Mouse (Mus musculus) liver, embryonic 16.5 days (tissue): ENCODE measurements around the gene Slc27a1. TPM values are rescaled to one million over a fixed set of nuclear protein-coding genes. Genes with fewer than 3 reads are reported as not detected.
A peak's percentile ranks its signal among the peaks of the same experiment; 100 is the strongest.

Experiments
- ATAC-seq: fragments of 200-750 bp; cut with Nextera tagmentation; 2 replicates; pipeline ENCODE4 v1.8.0; 2017; ENCODE audit warnings: low read depth, mild to moderate bottlenecking, moderate number of reproducible peaks, moderate library complexity
- H3K27ac ChIP-seq: fragments of 300-500 bp; sonication (generic); 2 replicates; pipeline ENCODE4 v1.5.1; 2014; ENCODE audit warnings: mild to moderate bottlenecking, low read length
- H3K27me3 ChIP-seq: fragments of 300-500 bp; sonication (generic); 2 replicates; pipeline ENCODE4 v1.6.1; 2014; ENCODE audit warnings: low read depth, low read length, mixed read lengths; ENCODE audit not compliant: control insufficient read depth, insufficient read depth
- H3K36me3 ChIP-seq: fragments of 300-500 bp; sonication (generic); 2 replicates; pipeline ENCODE4 v1.6.1; 2014; ENCODE audit warnings: mild to moderate bottlenecking; ENCODE audit not compliant: control insufficient read depth, insufficient read depth
- H3K4me1 ChIP-seq: fragments of 300-500 bp; sonication (generic); 2 replicates; pipeline ENCODE4 v1.6.1; 2014; ENCODE audit warnings: low read depth, low read length, mixed read lengths; ENCODE audit not compliant: control insufficient read depth
- H3K4me2 ChIP-seq: fragments of 300-500 bp; sonication (generic); 2 replicates; pipeline ENCODE4 v1.6.1; 2014; ENCODE audit warnings: low read depth, low read length, mixed read lengths
- H3K4me3 ChIP-seq: fragments of 300-500 bp; sonication (generic); 2 replicates; pipeline ENCODE4 v1.5.1; 2014; ENCODE audit warnings: low read depth, mild to moderate bottlenecking, low read length
- H3K9ac ChIP-seq: fragments of 300-500 bp; sonication (generic); 2 replicates; pipeline ENCODE4 v1.6.1; 2014; ENCODE audit warnings: low read depth, low read length
- H3K9me3 ChIP-seq: fragments of 300-500 bp; sonication (generic); replicated peaks from 2 replicates; pipeline ENCODE4 v1.6.1; 2016; ENCODE audit warnings: low read length; ENCODE audit not compliant: control insufficient read depth
- WGBS: fragments of 180-500 bp; shearing (Covaris S2); extraction: QIAGEN DNeasy Blood & Tissue Kit; methylation state at CpG from one replicate; pipeline ENCODE4 v1.1.7; 2014; ENCODE audit not compliant: insufficient replicate concordance; 5-methylcytosine and 5-hydroxymethylcytosine counted together
- polyA plus RNA-seq: library from polyadenylated mRNA; unstranded; fragments of >200 nt; fragmentation: Nextera tagmentation; extraction: Ambion mirVana; gene quantifications from 2 replicates; pipeline ENCODE4 v1.2.1, GENCODE M21; 2015

The Slc27a1 gene
- polyA plus RNA-seq, 1 experiment from 2014 or later = 3.2 TPM

DNA sequence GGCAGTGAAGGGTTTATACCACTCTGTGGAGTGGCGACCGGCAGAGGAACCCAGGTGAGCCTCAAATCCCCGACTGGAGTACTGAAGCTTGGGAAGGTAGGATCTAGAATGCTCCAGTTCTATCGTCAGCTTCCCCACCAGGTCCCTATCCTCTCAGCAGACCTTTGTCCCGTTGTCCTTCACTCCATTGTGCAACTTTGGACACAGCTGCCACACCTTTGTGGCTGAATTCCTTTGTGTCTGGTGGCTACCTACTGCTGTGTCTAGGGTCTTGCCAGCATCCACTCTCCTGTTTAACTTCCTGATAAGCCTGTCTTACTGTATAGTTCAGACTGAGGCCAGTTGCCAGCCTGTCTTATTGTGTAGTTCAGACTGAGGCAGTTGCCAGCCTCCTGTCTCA, 43.5 kb downstream of the Slc27a1 start:
- 26% methylated on average over 5 of the region's 5 CpGs for WGBS
- peak overlapping the region; percentile 86 for H3K4me3 ChIP-seq
- H3K9me3 ChIP-seq = no peaks in the 10 kb centered on the region
- H3K9ac ChIP-seq = peak overlapping the region; percentile 81
- H3K36me3 ChIP-seq = peaks cover 13% of the 10 kb centered on the region
- H3K4me2 ChIP-seq = peak overlapping the region; percentile 98
- H3K4me1 ChIP-seq = peaks cover 22% of the 10 kb centered on the region
- no peak for ATAC-seq
- no peaks in the 10 kb centered on the region for H3K27me3 ChIP-seq
- H3K27ac ChIP-seq = no peak overlapping the region

DNA sequence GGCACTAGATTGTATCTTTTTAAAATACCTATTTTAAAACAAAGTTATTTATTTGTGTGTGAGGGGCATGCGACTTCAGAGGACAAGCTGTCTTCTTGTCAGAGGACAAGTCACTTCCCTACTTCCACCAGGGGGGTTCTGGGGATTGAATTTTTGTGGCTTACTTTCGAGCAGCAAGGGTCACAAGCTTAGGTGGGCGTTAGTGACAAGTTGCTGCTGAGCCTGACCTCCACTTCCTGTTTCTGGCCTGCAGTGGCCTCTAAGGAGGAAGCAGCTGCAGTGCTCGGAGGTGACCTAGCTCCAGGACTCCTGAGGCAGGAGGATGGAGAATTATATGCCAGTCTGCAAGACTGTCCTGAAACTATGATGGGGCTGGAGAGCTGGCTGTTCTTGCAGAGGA, 44.7 kb downstream of the Slc27a1 start:
- H3K36me3 ChIP-seq = peaks cover 18% of the 10 kb centered on the region
- no peak for ATAC-seq

DNA sequence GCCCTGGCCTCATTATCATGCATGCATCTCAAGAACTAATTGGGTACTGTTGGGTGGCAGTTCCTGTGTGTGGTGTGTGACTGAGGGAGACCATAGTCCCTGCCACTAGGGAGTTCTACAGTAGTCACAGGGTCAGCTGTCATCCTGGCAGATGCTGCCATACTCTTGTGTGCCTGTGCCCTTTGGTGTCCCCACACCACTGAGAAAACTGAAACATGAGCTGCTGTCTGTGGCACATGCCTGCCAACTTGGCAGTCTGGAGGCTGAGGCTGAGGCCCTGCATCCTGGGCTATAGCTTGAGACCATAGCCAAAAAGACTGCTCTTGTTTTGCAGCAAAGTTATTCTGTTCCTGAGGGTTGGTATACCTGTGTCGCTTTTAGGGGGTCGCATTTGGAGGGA, 51.1 kb downstream of the Slc27a1 start:
- Histone ChIP-seq H3K36me3 (peaks cover 64% of the 10 kb centered on the region), H3K9ac (no peak overlapping the region), H3K27ac (no peak overlapping the region), H3K27me3 (no peaks in the 10 kb centered on the region), H3K9me3 (peaks cover 10% of the 10 kb centered on the region), H3K4me2 (no peak overlapping the region), H3K4me3 (no peak overlapping the region), H3K4me1 (no peaks in the 10 kb centered on the region)
- 83% methylated on average over 2 of the region's 2 CpGs for WGBS
- no peak for ATAC-seq

More for the DNA sequence above, 44.7 kb downstream of the Slc27a1 start:
- H3K4me1 ChIP-seq = peaks cover 22% of the 10 kb centered on the region
- H3K9me3 ChIP-seq = no peaks in the 10 kb centered on the region
- no peak overlapping the region for H3K9ac ChIP-seq
- WGBS = 42% methylated on average over 4 of the region's 4 CpGs
- H3K27ac ChIP-seq = 0 out of 2 replicates have a peak overlapping the region, but pooled peaks have one; percentile 24
- H3K4me3 ChIP-seq = no peak overlapping the region
- H3K27me3 ChIP-seq = no peaks in the 10 kb centered on the region
- H3K4me2 ChIP-seq = no peak overlapping the region

DNA sequence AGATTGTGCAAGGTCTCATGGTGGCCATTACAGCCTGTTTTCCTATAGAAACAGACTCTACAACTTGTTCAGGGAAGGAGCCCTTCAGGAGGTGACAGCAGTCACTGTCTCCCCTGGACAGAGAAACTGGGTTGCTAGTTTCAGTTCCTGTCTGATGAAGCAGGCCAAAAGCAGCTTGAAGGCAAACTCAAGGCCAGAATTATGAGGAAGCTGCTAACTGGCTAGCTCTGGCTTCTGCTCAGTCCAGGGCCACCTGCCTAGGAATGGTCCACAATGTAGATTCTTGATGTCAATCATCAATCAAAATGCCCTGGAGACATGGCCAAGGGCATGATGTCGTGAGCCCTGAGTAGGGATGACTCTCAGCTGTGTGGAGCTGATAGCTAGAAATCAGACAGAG, 56.4 kb downstream of the Slc27a1 start:
- Histone ChIP-seq H3K36me3 (peaks cover 40% of the 10 kb centered on the region), H3K4me3 (no peak overlapping the region), H3K4me1 (peaks cover 26% of the 10 kb centered on the region), H3K9ac (no peak overlapping the region), H3K27me3 (peaks cover 8% of the 10 kb centered on the region), H3K4me2 (no peak overlapping the region), H3K27ac (no peak overlapping the region), H3K9me3 (peaks cover 10% of the 10 kb centered on the region)
- no peak for ATAC-seq
- WGBS = 61% methylated on average over 1 of the region's 1 CpGs

DNA sequence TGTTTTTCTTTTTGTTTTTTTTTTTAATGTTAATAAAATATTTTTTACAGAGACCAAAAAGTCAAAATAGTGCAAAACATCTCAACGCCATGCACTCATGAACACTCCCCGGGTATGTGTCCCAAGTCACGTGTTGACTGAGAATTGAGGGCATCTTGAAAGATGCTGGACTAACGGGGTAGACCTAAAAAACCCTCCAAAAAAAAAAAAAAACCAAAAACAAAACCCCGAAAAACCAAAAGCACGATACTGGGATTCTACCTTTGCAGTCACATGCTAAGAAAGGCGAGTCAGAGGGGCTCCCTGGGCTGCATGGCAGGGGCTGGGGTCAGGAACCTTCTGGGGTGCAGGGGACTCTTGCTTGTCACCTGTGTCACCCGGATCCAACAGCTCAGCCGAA, 58.1 kb downstream of the Slc27a1 start:
- Histone ChIP-seq H3K4me2 (no peak overlapping the region), H3K27me3 (peaks cover 20% of the 10 kb centered on the region), H3K36me3 (peaks cover 27% of the 10 kb centered on the region), H3K9ac (no peak overlapping the region), H3K4me3 (no peak overlapping the region), H3K9me3 (peaks cover 10% of the 10 kb centered on the region), H3K4me1 (peaks cover 26% of the 10 kb centered on the region), H3K27ac (peak overlapping the region; percentile 64; the same call in 1 of the 2 replicates)
- 60% methylated on average over 9 of the region's 9 CpGs for WGBS
- ATAC-seq = no peak

DNA sequence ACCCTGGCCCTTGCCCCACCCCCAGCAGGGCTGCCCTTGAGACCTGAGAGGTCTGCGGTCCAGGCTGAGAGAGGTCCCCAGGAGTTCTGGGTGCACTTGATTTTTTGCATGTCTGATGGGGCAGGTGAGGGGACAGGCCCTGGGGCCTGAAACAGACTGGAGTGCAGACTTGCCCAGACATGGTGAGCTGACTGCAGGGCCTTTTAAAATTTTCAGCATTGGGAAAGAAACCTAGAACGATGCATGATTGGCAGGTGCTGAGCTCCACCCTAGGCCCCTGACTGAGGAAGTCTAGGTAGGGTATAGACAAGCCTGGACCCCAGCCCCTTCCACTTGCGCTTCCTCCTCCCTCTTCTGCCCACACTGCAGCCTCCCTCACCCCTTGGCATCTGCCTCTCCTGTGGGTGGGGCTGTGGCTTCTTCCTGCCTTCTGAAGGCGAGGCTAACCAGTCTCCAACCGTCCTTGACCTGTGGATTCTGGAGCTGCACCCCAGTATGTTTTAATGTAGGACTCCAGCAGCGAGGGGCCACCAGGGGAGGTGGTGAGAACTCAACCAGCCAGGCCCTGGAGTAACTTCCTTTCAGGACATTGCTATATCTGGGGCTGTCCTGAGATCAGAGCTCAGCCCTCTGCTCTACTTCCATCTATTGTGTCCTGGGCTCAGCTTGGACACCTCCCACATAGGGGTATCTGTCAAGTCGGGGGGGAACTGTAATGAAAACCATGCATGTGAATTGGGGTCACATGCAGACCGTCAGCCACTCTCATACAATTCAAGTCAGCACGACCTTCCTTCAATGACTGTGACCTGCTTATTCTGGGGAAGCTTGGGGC, 58.8 kb downstream of the Slc27a1 start:
- Histone ChIP-seq H3K27ac (peak overlapping the region; percentile 64), H3K9me3 (peaks cover 8% of the 10 kb centered on the region), H3K9ac (no peak overlapping the region), H3K4me1 (peaks cover 26% of the 10 kb centered on the region), H3K36me3 (peaks cover 20% of the 10 kb centered on the region), H3K4me3 (no peak overlapping the region), H3K27me3 (peaks cover 20% of the 10 kb centered on the region), H3K4me2 (0 out of 2 replicates have a peak overlapping the region, but pooled peaks have one; percentile 3)
- WGBS = 25% methylated on average over 9 of the region's 9 CpGs
- ATAC-seq = no peak

DNA sequence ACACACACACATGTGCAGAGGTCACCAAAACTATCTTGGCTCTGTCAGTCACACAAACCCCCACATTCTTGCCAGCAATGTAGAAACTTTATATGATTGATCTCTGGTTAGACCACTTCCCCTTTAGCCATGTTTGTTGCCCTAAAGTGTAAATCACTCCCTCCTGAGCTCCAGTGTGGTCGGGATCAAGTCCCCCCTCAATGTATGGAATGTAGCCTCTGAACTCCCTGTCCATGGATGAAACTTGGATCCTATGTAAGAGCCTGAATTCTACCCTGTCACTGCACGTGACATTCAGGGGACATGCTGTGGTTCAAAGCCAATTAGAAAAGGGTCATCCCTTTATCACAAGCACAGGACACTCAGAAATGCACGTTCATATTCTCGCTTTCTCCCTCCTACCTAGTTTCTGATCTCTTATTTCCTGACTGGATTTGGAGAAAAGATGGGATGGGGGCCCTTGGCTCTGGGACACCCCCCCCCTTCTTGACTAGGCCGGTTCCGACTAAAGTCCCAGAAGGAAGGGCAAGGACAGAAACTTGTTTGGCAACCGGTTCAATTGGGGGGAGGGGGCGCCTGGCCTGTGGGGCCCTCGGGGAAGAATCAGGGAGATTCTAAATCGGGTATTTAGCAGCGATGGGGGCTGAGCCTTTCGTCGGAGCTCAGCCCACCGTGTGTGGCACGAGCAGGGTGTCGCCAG, 59.9 kb downstream of the Slc27a1 start:
- no peak for ATAC-seq
- WGBS = 4% methylated on average over 16 of the region's 16 CpGs
- H3K9ac ChIP-seq = peak overlapping the region; percentile 63

DNA sequence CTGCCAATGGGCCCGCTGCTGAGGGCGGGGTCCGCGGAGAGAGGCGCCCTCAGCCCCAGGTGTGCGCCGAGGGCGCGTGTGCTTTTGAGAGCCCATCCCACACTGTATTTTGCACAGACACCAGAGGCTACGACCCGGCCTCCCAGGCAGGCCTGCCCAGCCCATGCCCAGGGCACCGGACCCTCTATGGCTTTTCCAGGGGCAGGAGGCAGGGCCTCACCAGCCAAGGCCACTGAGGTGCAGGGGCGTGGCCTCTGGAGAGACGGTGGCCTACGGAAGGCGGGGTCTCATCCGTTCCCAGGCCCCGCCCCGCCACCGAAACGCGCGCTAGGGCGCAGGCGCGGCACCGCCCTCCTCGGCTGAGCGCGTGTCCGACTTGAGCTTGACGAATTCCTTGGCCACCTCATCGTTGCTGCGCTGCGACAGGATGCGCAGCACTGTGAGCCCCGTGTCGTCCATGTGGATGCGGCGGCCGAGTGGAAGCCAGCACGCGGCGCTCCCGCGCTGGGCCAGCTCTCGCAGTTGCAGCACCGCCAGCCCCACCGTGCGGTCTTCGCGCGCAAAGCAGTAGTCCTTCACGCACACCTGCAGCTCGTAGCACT, 60.5 kb downstream of the Slc27a1 start:
- under 1% methylated on average over 53 of the region's 55 CpGs for WGBS
- Histone ChIP-seq H3K9ac (peak overlapping the region; percentile 63), H3K27me3 (peaks cover 35% of the 10 kb centered on the region), H3K27ac (no peak overlapping the region; the same call in 1 of the 2 replicates), H3K4me2 (peak overlapping the region; percentile 87), H3K9me3 (no peaks in the 10 kb centered on the region), H3K4me3 (peak overlapping the region; percentile 53), H3K36me3 (peaks cover 3% of the 10 kb centered on the region), H3K4me1 (peaks cover 29% of the 10 kb centered on the region)
- peak; percentile 76 for ATAC-seq

More for the DNA sequence above, 59.9 kb downstream of the Slc27a1 start:
- Histone ChIP-seq H3K4me3 (peak overlapping the region; percentile 53), H3K36me3 (peaks cover 9% of the 10 kb centered on the region), H3K9me3 (no peaks in the 10 kb centered on the region), H3K27ac (peak overlapping the region; percentile 64), H3K4me1 (peaks cover 26% of the 10 kb centered on the region), H3K4me2 (peak overlapping the region; percentile 87), H3K27me3 (peaks cover 28% of the 10 kb centered on the region)
